Mouse (Mus musculus) intestine, embryonic 14.5 days (tissue): ENCODE results near the gene Golga4. TPM values are rescaled to one million over a fixed set of nuclear protein-coding genes. Genes with fewer than 3 reads are reported as not detected.

ENCODE experiments used
- ATAC-seq: fragments of 200-750 bp; cut with Nextera tagmentation; replicated peaks from 2 replicates; pipeline ENCODE4 v1.8.0; 2017; ENCODE audit warnings: low read depth, moderate number of reproducible peaks, moderate TSS enrichment, moderate library complexity; ENCODE audit not compliant: low FRiP score, low TSS enrichment
- DNase-seq: peaks from one replicate; pipeline ENCODE4 v3.0.0-alpha.2; 2018; ENCODE audit warnings: low spot score
- H3K27ac ChIP-seq: fragments of 300-500 bp; sonication (generic); 2 replicates; pipeline ENCODE4 v1.5.1; 2014; ENCODE audit warnings: low read depth, mild to moderate bottlenecking, control low read depth
- H3K27me3 ChIP-seq: fragments of 300-500 bp; sonication (generic); replicated peaks from 2 replicates; pipeline ENCODE4 v1.6.1; 2014; ENCODE audit warnings: low read length, control low read depth; ENCODE audit not compliant: control insufficient read depth, insufficient read depth
- H3K36me3 ChIP-seq: fragments of 300-500 bp; sonication (generic); 2 replicates; pipeline ENCODE4 v1.6.1; 2014; ENCODE audit warnings: low read length, control low read depth; ENCODE audit not compliant: control insufficient read depth, insufficient read depth
- H3K4me1 ChIP-seq: fragments of 300-500 bp; sonication (generic); replicated peaks from 2 replicates; pipeline ENCODE4 v1.6.1; 2014; ENCODE audit warnings: low read length, control low read depth, mixed read lengths; ENCODE audit not compliant: control insufficient read depth, insufficient read depth
- H3K4me2 ChIP-seq: fragments of 300-500 bp; sonication (generic); 2 replicates; pipeline ENCODE4 v1.6.1; 2014; ENCODE audit warnings: low read length
- H3K4me3 ChIP-seq: fragments of 300-500 bp; sonication (generic); 2 replicates; pipeline ENCODE4 v1.5.1; 2014; ENCODE audit warnings: low read depth, low read length, control low read depth, mixed read lengths
- H3K9ac ChIP-seq: fragments of 300-500 bp; sonication (generic); 2 replicates; pipeline ENCODE4 v1.6.1; 2014; ENCODE audit warnings: mild to moderate bottlenecking, low read length
- H3K9me3 ChIP-seq: fragments of 300-500 bp; sonication (generic); 2 replicates; pipeline ENCODE4 v1.6.1; 2016; ENCODE audit warnings: low read length, control low read depth; ENCODE audit not compliant: control insufficient read depth
- WGBS: fragments of 180-500 bp; shearing (Covaris S2); extraction: QIAGEN DNeasy Blood & Tissue Kit; methylation state at CpG from one replicate; pipeline ENCODE4 v1.1.7; 2014; 5-methylcytosine and 5-hydroxymethylcytosine counted together
- polyA plus RNA-seq: library from polyadenylated mRNA; unstranded; fragments of >200 nt; fragmentation: Nextera tagmentation; extraction: Ambion mirVana; gene quantifications from 2 replicates; pipeline ENCODE4 v1.2.1, GENCODE M21; 2014

Gene Golga4
- polyA plus RNA-seq, 1 experiment from 2014 or later: 59.5 TPM

- DNase-seq (no peak), ATAC-seq (no peak)
- Histone ChIP-seq H3K4me2 (no peak overlapping the region), H3K36me3 (peaks cover 88% of the 10 kb centered on the region), H3K4me1 (no peaks in the 10 kb centered on the region), H3K27me3 (no peaks in the 10 kb centered on the region), H3K9me3 (no peaks in the 10 kb centered on the region), H3K9ac (no peak overlapping the region), H3K4me3 (no peak overlapping the region), H3K27ac (no peak overlapping the region)
- 96% methylated on average over 5 of the region's 5 CpGs for WGBS
Observed at GRCm38 (mm10) chr9:118574911-118575310, 68.8 kb downstream of the Golga4 start.

- 75% methylated on average over 6 of the region's 6 CpGs for WGBS
- no peaks in the 10 kb centered on the region for H3K9me3 ChIP-seq
- no peaks in the 10 kb centered on the region for H3K4me1 ChIP-seq
- no peaks in the 10 kb centered on the region for H3K27me3 ChIP-seq
- H3K4me3 ChIP-seq: no peak overlapping the region
- H3K9ac ChIP-seq: no peak overlapping the region
- no peak for ATAC-seq
- no peak overlapping the region for H3K4me2 ChIP-seq
- H3K36me3 ChIP-seq: peaks cover 72% of the 10 kb centered on the region
- no peak overlapping the region for H3K27ac ChIP-seq
- DNase-seq: no peak
Observed at GRCm38 (mm10) chr9:118580371-118580770, 74.3 kb downstream of the Golga4 start.

GRCm38 (mm10) chr9:118582757-118583156 lies 76.7 kb downstream of the Golga4 start:
- Histone ChIP-seq H3K27ac (no peak overlapping the region), H3K4me2 (no peak overlapping the region), H3K36me3 (peaks cover 48% of the 10 kb centered on the region), H3K4me1 (no peaks in the 10 kb centered on the region), H3K4me3 (no peak overlapping the region), H3K27me3 (no peaks in the 10 kb centered on the region), H3K9me3 (no peaks in the 10 kb centered on the region), H3K9ac (no peak overlapping the region)
- ATAC-seq: no peak
- no peak for DNase-seq
- 67% methylated on average over 6 of the region's 6 CpGs for WGBS

- WGBS: 85% methylated on average over 1 of the region's 1 CpGs
- no peak overlapping the region for H3K27ac ChIP-seq
- H3K9me3 ChIP-seq: no peaks in the 10 kb centered on the region
- DNase-seq: no peak
- no peak for ATAC-seq
- peaks cover 31% of the 10 kb centered on the region for H3K36me3 ChIP-seq
- no peaks in the 10 kb centered on the region for H3K27me3 ChIP-seq
- H3K9ac ChIP-seq: no peak overlapping the region
- H3K4me3 ChIP-seq: no peak overlapping the region
- H3K4me2 ChIP-seq: no peak overlapping the region
- peaks cover 5% of the 10 kb centered on the region for H3K4me1 ChIP-seq
Observed at GRCm38 (mm10) chr9:118584838-118585237, 78.8 kb downstream of the Golga4 start.

- H3K9ac ChIP-seq: no peak overlapping the region
- WGBS: 73% methylated on average over 6 of the region's 6 CpGs
Observed at GRCm38 (mm10) chr9:118585998-118586397, 79.9 kb downstream of the Golga4 start.

GRCm38 (mm10) chr9:118587115-118587514 lies 81.0 kb downstream of the Golga4 start:
- H3K9me3 ChIP-seq: no peaks in the 10 kb centered on the region
- no peak for DNase-seq
- no peaks in the 10 kb centered on the region for H3K27me3 ChIP-seq
- ATAC-seq: no peak
- H3K27ac ChIP-seq: no peak overlapping the region
- no peak overlapping the region for H3K9ac ChIP-seq
- no peak overlapping the region for H3K4me3 ChIP-seq
- H3K4me2 ChIP-seq: no peak overlapping the region
- H3K4me1 ChIP-seq: peaks cover 9% of the 10 kb centered on the region
- H3K36me3 ChIP-seq: peaks cover 18% of the 10 kb centered on the region
- WGBS: 70% methylated on average over 4 of the region's 4 CpGs

More at GRCm38 (mm10) chr9:118585998-118586397, 79.9 kb downstream of the Golga4 start:
- no peak for ATAC-seq
- Histone ChIP-seq H3K9me3 (no peaks in the 10 kb centered on the region), H3K4me2 (no peak overlapping the region), H3K4me3 (no peak overlapping the region), H3K36me3 (peaks cover 27% of the 10 kb centered on the region), H3K27me3 (no peaks in the 10 kb centered on the region), H3K27ac (no peak overlapping the region), H3K4me1 (peaks cover 9% of the 10 kb centered on the region)
- DNase-seq: no peak

GRCm38 (mm10) chr9:118589249-118589648 lies 83.2 kb downstream of the Golga4 start:
- Histone ChIP-seq H3K9me3 (no peaks in the 10 kb centered on the region), H3K27ac (0 out of 2 replicates have a peak overlapping the region, but pooled peaks have one; percentile 18), H3K36me3 (no peaks in the 10 kb centered on the region), H3K4me1 (peaks cover 9% of the 10 kb centered on the region), H3K4me2 (no peak overlapping the region), H3K9ac (no peak overlapping the region), H3K27me3 (no peaks in the 10 kb centered on the region), H3K4me3 (no peak overlapping the region)
- DNase-seq: peak; percentile 77
- no peak for ATAC-seq
- 22% methylated on average over 3 of the region's 3 CpGs for WGBS

GRCm38 (mm10) chr9:118590230-118590629 lies 84.2 kb downstream of the Golga4 start:
- Histone ChIP-seq H3K27me3 (no peaks in the 10 kb centered on the region), H3K9me3 (no peaks in the 10 kb centered on the region), H3K27ac (peak overlapping the region; percentile 18; the same call in 1 of the 2 replicates), H3K4me3 (no peak overlapping the region), H3K9ac (no peak overlapping the region), H3K4me1 (peaks cover 9% of the 10 kb centered on the region), H3K4me2 (no peak overlapping the region), H3K36me3 (no peaks in the 10 kb centered on the region)
- WGBS: 68% methylated on average over 7 of the region's 7 CpGs
- DNase-seq (no peak), ATAC-seq (no peak)

- Histone ChIP-seq H3K4me1 (peaks cover 9% of the 10 kb centered on the region), H3K9me3 (no peaks in the 10 kb centered on the region), H3K4me2 (no peak overlapping the region), H3K27ac (no peak overlapping the region), H3K27me3 (no peaks in the 10 kb centered on the region), H3K4me3 (no peak overlapping the region), H3K9ac (no peak overlapping the region), H3K36me3 (no peaks in the 10 kb centered on the region)
- ATAC-seq (no peak), DNase-seq (no peak)
- 71% methylated on average over 6 of the region's 6 CpGs for WGBS
Observed at GRCm38 (mm10) chr9:118591633-118592032, 85.6 kb downstream of the Golga4 start.
